In the genomic region with DNA sequence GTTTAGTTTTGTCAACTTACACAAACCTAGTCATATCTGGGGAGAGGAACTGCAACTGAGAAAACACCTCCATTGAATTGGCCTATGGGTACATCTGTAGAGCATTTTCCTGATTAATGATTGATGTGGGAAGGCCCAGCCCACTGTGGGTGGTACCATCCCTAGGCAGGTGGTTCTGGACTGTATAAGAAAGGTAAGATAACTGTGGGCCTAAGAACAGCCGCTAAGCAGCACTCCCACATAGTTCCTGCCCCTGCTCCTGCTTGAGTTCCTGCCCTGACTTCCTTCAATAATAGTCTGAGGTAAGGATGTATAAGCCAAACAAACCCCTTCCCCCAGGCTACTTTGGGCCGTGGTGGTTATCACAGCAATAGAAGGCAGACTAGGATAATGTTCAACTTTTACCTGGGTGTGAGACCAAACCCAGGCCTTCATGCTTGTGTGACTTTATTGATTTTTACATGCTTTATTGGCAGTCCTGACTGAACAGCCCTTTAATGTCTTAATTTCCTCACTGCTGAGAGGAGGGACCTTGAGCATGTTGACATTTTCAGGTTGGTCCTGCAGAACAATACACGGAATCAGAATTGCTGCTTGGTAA, we compare ENCODE assay signal across 9 mouse cellular contexts.
A peak's percentile ranks its signal among the peaks of the same experiment; 100 is the strongest.
DNase-seq lines count a peak whose midpoint lies in the region; ATAC-seq and TF ChIP-seq lines count a peak whose summit lies in the region.
"Had no signal": no experiment of that assay in that cellular context is flagged by ENCODE, and none has a peak within 500 bp of the region (broad histone marks: within the 10 kb centered on the region; RNA-seq: fewer than 3 reads in every experiment).

No protein-coding gene starts in this region.

- no peak for ATAC-seq in heart, postnatal 0 days (ENCODE audit: insufficient read depth, low read depth)
- ATAC-seq in lung, embryonic 15.5 days (ENCODE audit: borderline replicate concordance, extremely low read depth, low FRiP score, low TSS enrichment), result no peak
- peak; percentile 75 for ATAC-seq in intestine, embryonic 14.5 days (replicated peaks; ENCODE audit: low FRiP score, low TSS enrichment, low read depth)
- ATAC-seq in midbrain, embryonic 13.5 days, result 0 out of 2 replicates have a peak, but pooled peaks have one; percentile 7

- no peak for DNase-seq in heart, postnatal 0 days (ENCODE audit: low spot score)
- DNase-seq in heart, adult 11 months, result no peak
- DNase-seq in lung, postnatal 25 days (ENCODE audit: low spot score), result no peak
- no peak for DNase-seq in intestine, embryonic 14.5 days (ENCODE audit: low spot score)
- no peak for DNase-seq in cerebellum, adult 9-10 months
- no peak for DNase-seq in left cerebral cortex, postnatal 4 days

- 0 out of 2 replicates have a peak, but pooled peaks cover 5% of the 10 kb centered on the region for H3K27me3 ChIP-seq in heart, postnatal 0 days (ENCODE audit: control insufficient read depth, insufficient read depth, low read length)
- H3K27me3 ChIP-seq in lung, embryonic 15.5 days, result no peaks in the 10 kb centered on the region
- no peaks in the 10 kb centered on the region for H3K27me3 ChIP-seq in intestine, embryonic 14.5 days (replicated peaks; ENCODE audit: control insufficient read depth, insufficient read depth, low read length)
- H3K27me3 ChIP-seq in midbrain, embryonic 13.5 days, result no peaks in the 10 kb centered on the region
- H3K27me3 ChIP-seq: limb, embryonic 12.5 days had no signal

- no peak for TF ChIP-seq EP300 in heart, postnatal 0 days (IDR thresholded peaks at IDR 0.05; ENCODE audit: low read depth)

- H3K4me3 ChIP-seq in heart, postnatal 0 days (ENCODE audit: low read depth, low read length), result no peak overlapping the region
- no peak overlapping the region for H3K4me3 ChIP-seq in lung, embryonic 15.5 days
- H3K4me3 ChIP-seq in intestine, embryonic 14.5 days (ENCODE audit: low read depth, low read length), result no peak overlapping the region
- no peak overlapping the region for H3K4me3 ChIP-seq in midbrain, embryonic 13.5 days (replicated peaks)
- H3K4me3 ChIP-seq: limb, embryonic 12.5 days had no signal

- intact Hi-C loops in left cerebral cortex, postnatal 4 days (cut with DNase I), result loop anchor here (5.0 kb wide), 1 partner anchor 253 kb away; no protein-coding TSS in a partner anchor

- no peaks in the 10 kb centered on the region for H3K36me3 ChIP-seq in heart, postnatal 0 days (replicated peaks; ENCODE audit: control insufficient read depth, insufficient read depth, low read length)
- H3K36me3 ChIP-seq in lung, embryonic 15.5 days, result no peaks in the 10 kb centered on the region
- no peaks in the 10 kb centered on the region for H3K36me3 ChIP-seq in intestine, embryonic 14.5 days (ENCODE audit: control insufficient read depth, insufficient read depth, low read length)
- no peaks in the 10 kb centered on the region for H3K36me3 ChIP-seq in midbrain, embryonic 13.5 days
- H3K36me3 ChIP-seq: limb, embryonic 12.5 days had no signal

- no peak overlapping the region; the same call in 1 of the 2 replicates for H3K4me2 ChIP-seq in heart, postnatal 0 days (ENCODE audit: low read depth, low read length)
- no peak overlapping the region for H3K4me2 ChIP-seq in lung, embryonic 15.5 days
- no peak overlapping the region for H3K4me2 ChIP-seq in intestine, embryonic 14.5 days (ENCODE audit: low read length)
- H3K4me2 ChIP-seq in midbrain, embryonic 13.5 days (replicated peaks), result no peak overlapping the region
- H3K4me2 ChIP-seq: limb, embryonic 12.5 days had no signal

- TF ChIP-seq CTCF in heart, postnatal 0 days (IDR thresholded peaks at IDR 0.05; ENCODE audit: low read depth), result no peak

- no peaks in the 10 kb centered on the region for H3K9me3 ChIP-seq in heart, postnatal 0 days (replicated peaks; ENCODE audit: control insufficient read depth, low read length)
- H3K9me3 ChIP-seq in lung, embryonic 15.5 days, result no peaks in the 10 kb centered on the region
- no peaks in the 10 kb centered on the region for H3K9me3 ChIP-seq in intestine, embryonic 14.5 days (ENCODE audit: control insufficient read depth, low read length)
- no peaks in the 10 kb centered on the region for H3K9me3 ChIP-seq in midbrain, embryonic 13.5 days
- H3K9me3 ChIP-seq: limb, embryonic 12.5 days had no signal

- peaks cover 24% of the 10 kb centered on the region for H3K4me1 ChIP-seq in heart, postnatal 0 days (ENCODE audit: control insufficient read depth, insufficient read depth)
- H3K4me1 ChIP-seq in lung, embryonic 15.5 days, result peaks cover 44% of the 10 kb centered on the region
- H3K4me1 ChIP-seq in intestine, embryonic 14.5 days (replicated peaks; ENCODE audit: control insufficient read depth, insufficient read depth, low read length), result peaks cover 7% of the 10 kb centered on the region; the same call in 1 of the 2 replicates
- H3K4me1 ChIP-seq in midbrain, embryonic 13.5 days (replicated peaks), result peaks cover 18% of the 10 kb centered on the region

- H3K27ac ChIP-seq in heart, postnatal 0 days (ENCODE audit: low read depth), result peak overlapping the region; percentile 69; the same call in 1 of the 2 replicates
- H3K27ac ChIP-seq in lung, embryonic 15.5 days, result peak overlapping the region; percentile 85
- H3K27ac ChIP-seq in intestine, embryonic 14.5 days (ENCODE audit: low read depth), result peak overlapping the region; percentile 39; the same call in 1 of the 2 replicates
- H3K27ac ChIP-seq in midbrain, embryonic 13.5 days, result no peak overlapping the region

- WGBS in heart, postnatal 0 days, result 33% methylated on average over 3 of the region's 3 CpGs
- WGBS in lung, embryonic 15.5 days, result 38% methylated on average over 3 of the region's 3 CpGs
- WGBS in intestine, embryonic 14.5 days, result 40% methylated on average over 3 of the region's 3 CpGs
- WGBS in midbrain, embryonic 13.5 days, result 72% methylated on average over 3 of the region's 3 CpGs

- no peak overlapping the region for H3K9ac ChIP-seq in heart, postnatal 0 days (replicated peaks; ENCODE audit: low read depth, low read length)
- no peak overlapping the region for H3K9ac ChIP-seq in lung, embryonic 15.5 days
- no peak overlapping the region for H3K9ac ChIP-seq in intestine, embryonic 14.5 days (ENCODE audit: low read length)
- no peak overlapping the region for H3K9ac ChIP-seq in midbrain, embryonic 13.5 days (replicated peaks)
- H3K9ac ChIP-seq: limb, embryonic 12.5 days had no signal

Comparison
In these comparisons a context has a peak if more than half of its experiments do, and no peak if none do; other contexts are left out.
1. ATAC-seq: peak in intestine, embryonic 14.5 days (single experiment) and midbrain, embryonic 13.5 days (single experiment); none in heart, postnatal 0 days (single experiment) and lung, embryonic 15.5 days (single experiment).